13 mouse cellular contexts compared by ENCODE assay signal in genomic region chr12:104844989-104845388, GRCm38 (mm10). TPM values are rescaled to one million over a fixed set of nuclear protein-coding genes. Genes with fewer than 3 reads are reported as not detected.
DNase-seq lines count a peak whose midpoint lies in the region; ATAC-seq and TF ChIP-seq lines count a peak whose summit lies in the region.
"Had no signal": no experiment of that assay in that cellular context is flagged by ENCODE, and none has a peak within 500 bp of the region (broad histone marks: within the 10 kb centered on the region; RNA-seq: fewer than 3 reads in every experiment).

No protein-coding gene starts in this region.

- H3K9ac ChIP-seq in liver, adult 2 months (ENCODE audit: low read depth, low read length) = peak overlapping the region; percentile 74
- no peak overlapping the region for H3K9ac ChIP-seq in liver, postnatal 0 days (replicated peaks)
- H3K9ac ChIP-seq in intestine, embryonic 15.5 days = no peak overlapping the region
- peak overlapping the region; percentile 47; the same call in 1 of the 2 replicates for H3K9ac ChIP-seq in stomach, postnatal 0 days (ENCODE audit: low read length)
- H3K9ac ChIP-seq: hindbrain, embryonic 12.5 days; lung, embryonic 15.5 days had no signal

- H3K4me2 ChIP-seq in liver, postnatal 0 days (ENCODE audit: low read depth, low read length) = no peak overlapping the region
- H3K4me2 ChIP-seq in intestine, embryonic 15.5 days (replicated peaks) = 0 out of 2 replicates have a peak overlapping the region, but pooled peaks have one; percentile 63
- H3K4me2 ChIP-seq in stomach, postnatal 0 days (replicated peaks; ENCODE audit: low read depth) = peak overlapping the region; percentile 53; the same call in 1 of the 2 replicates

- H3K4me1 ChIP-seq in heart, embryonic 10.5 days = peaks cover 24% of the 10 kb centered on the region
- peaks cover 63% of the 10 kb centered on the region for H3K4me1 ChIP-seq in liver, adult 2 months (ENCODE audit: control insufficient read depth, insufficient read depth, low read length)
- peaks cover 19% of the 10 kb centered on the region for H3K4me1 ChIP-seq in liver, postnatal 0 days (ENCODE audit: insufficient read depth)
- H3K4me1 ChIP-seq in intestine, embryonic 15.5 days (replicated peaks) = peaks cover 20% of the 10 kb centered on the region
- H3K4me1 ChIP-seq in stomach, postnatal 0 days (replicated peaks; ENCODE audit: control insufficient read depth, insufficient read depth) = peaks cover 10% of the 10 kb centered on the region

- H3K9me3 ChIP-seq in heart, embryonic 10.5 days = no peaks in the 10 kb centered on the region
- no peaks in the 10 kb centered on the region for H3K9me3 ChIP-seq in liver, postnatal 0 days (ENCODE audit: low read length)
- no peaks in the 10 kb centered on the region for H3K9me3 ChIP-seq in intestine, embryonic 15.5 days
- no peaks in the 10 kb centered on the region for H3K9me3 ChIP-seq in stomach, postnatal 0 days (ENCODE audit: control insufficient read depth, low read length)
- H3K9me3 ChIP-seq: hindbrain, embryonic 12.5 days; lung, embryonic 15.5 days had no signal

- TF ChIP-seq POLR2A in liver, adult 2 months (IDR thresholded peaks at IDR 0.05; ENCODE audit: extremely low read depth, insufficient read depth, low read length) = no peak

- no peak for DNase-seq in heart, embryonic 10.5 days (ENCODE audit: low spot score)
- DNase-seq in heart, adult 11 months = no peak
- DNase-seq in liver, adult 2 months (ENCODE audit: extremely low read depth, low read depth, low spot score) = no peak
- no peak for DNase-seq in liver, postnatal 0 days
- no peak for DNase-seq in stomach, postnatal 0 days (ENCODE audit: low spot score)
- no peak for DNase-seq in adrenal gland, postnatal 14 days
- no peak for DNase-seq in gastrocnemius, postnatal 25 days
- DNase-seq: adrenal gland, adult 8-10 months; thymus, postnatal 14 days had no signal

- H3K79me2 ChIP-seq in liver, adult 2 months (ENCODE audit: control insufficient read depth, insufficient read depth, low read length) = peaks cover 56% of the 10 kb centered on the region

- TF ChIP-seq CTCF in liver, adult 2 months (IDR thresholded peaks at IDR 0.05; ENCODE audit: low read depth, low read length) = no peak
- TF ChIP-seq CTCF in liver, postnatal 0 days (IDR thresholded peaks at IDR 0.05; ENCODE audit: low read depth) = no peak
- TF ChIP-seq CTCF in stomach, postnatal 0 days (IDR thresholded peaks at IDR 0.05; ENCODE audit: low read depth) = no peak

- WGBS in heart, embryonic 10.5 days = 64% methylated on average over 4 of the region's 4 CpGs
- 74% methylated on average over 4 of the region's 4 CpGs for WGBS in liver, adult 2 months
- 73% methylated on average over 4 of the region's 4 CpGs for WGBS in liver, postnatal 0 days (ENCODE audit: insufficient replicate concordance)
- WGBS in intestine, embryonic 15.5 days = 59% methylated on average over 4 of the region's 4 CpGs
- 52% methylated on average over 4 of the region's 4 CpGs for WGBS in stomach, postnatal 0 days

- TF ChIP-seq EP300 in liver, postnatal 0 days (IDR thresholded peaks at IDR 0.05; ENCODE audit: low read depth) = no peak
- TF ChIP-seq EP300 in stomach, postnatal 0 days (optimal IDR thresholded peaks at IDR 0.05) = no peak

- no peak for ATAC-seq in liver, postnatal 0 days
- ATAC-seq in intestine, embryonic 15.5 days = 0 out of 2 replicates have a peak, but pooled peaks have one; percentile 0
- ATAC-seq in stomach, postnatal 0 days (ENCODE audit: low FRiP score, low TSS enrichment) = peak; percentile 12
- ATAC-seq: Patski had no signal

- no peak overlapping the region for H3K27ac ChIP-seq in heart, embryonic 10.5 days
- H3K27ac ChIP-seq in liver, adult 2 months (replicated peaks; ENCODE audit: insufficient read depth, low read depth, low read length) = peak overlapping the region; percentile 95
- H3K27ac ChIP-seq in liver, postnatal 0 days (ENCODE audit: low read depth) = no peak overlapping the region
- H3K27ac ChIP-seq in intestine, embryonic 15.5 days = 0 out of 2 replicates have a peak overlapping the region, but pooled peaks have one; percentile 6
- H3K27ac ChIP-seq in stomach, postnatal 0 days (replicated peaks) = peak overlapping the region; percentile 53
- H3K27ac ChIP-seq: hindbrain, embryonic 12.5 days; lung, embryonic 15.5 days had no signal

- H3K4me3 ChIP-seq in heart, embryonic 10.5 days = peak overlapping the region; percentile 54; the same call in 1 of the 2 replicates
- H3K4me3 ChIP-seq in liver, adult 2 months (ENCODE audit: insufficient read depth, low read depth, low read length) = no peak overlapping the region
- no peak overlapping the region for H3K4me3 ChIP-seq in liver, postnatal 0 days (ENCODE audit: low read depth, low read length)
- H3K4me3 ChIP-seq in intestine, embryonic 15.5 days (replicated peaks) = no peak overlapping the region
- H3K4me3 ChIP-seq in stomach, postnatal 0 days (ENCODE audit: low read depth, low read length) = no peak overlapping the region
- H3K4me3 ChIP-seq: hindbrain, embryonic 12.5 days had no signal

- no peaks in the 10 kb centered on the region for H3K36me3 ChIP-seq in heart, embryonic 10.5 days
- H3K36me3 ChIP-seq in liver, adult 2 months (ENCODE audit: control insufficient read depth, insufficient read depth, low read length) = no peaks in the 10 kb centered on the region
- no peaks in the 10 kb centered on the region for H3K36me3 ChIP-seq in liver, postnatal 0 days (replicated peaks; ENCODE audit: insufficient read depth, low read length)
- no peaks in the 10 kb centered on the region for H3K36me3 ChIP-seq in intestine, embryonic 15.5 days
- no peaks in the 10 kb centered on the region for H3K36me3 ChIP-seq in stomach, postnatal 0 days (ENCODE audit: control insufficient read depth, insufficient read depth, low read length)
- H3K36me3 ChIP-seq: hindbrain, embryonic 12.5 days; lung, embryonic 15.5 days had no signal

- peaks cover 35% of the 10 kb centered on the region for H3K27me3 ChIP-seq in heart, embryonic 10.5 days (ENCODE audit: insufficient read depth, poor library complexity, severe bottlenecking)
- no peaks in the 10 kb centered on the region for H3K27me3 ChIP-seq in liver, adult 2 months (ENCODE audit: control insufficient read depth, insufficient read depth, low read length)
- H3K27me3 ChIP-seq in liver, postnatal 0 days (ENCODE audit: insufficient read depth, low read length) = no peaks in the 10 kb centered on the region
- H3K27me3 ChIP-seq in intestine, embryonic 15.5 days (replicated peaks) = no peaks in the 10 kb centered on the region
- H3K27me3 ChIP-seq in stomach, postnatal 0 days (ENCODE audit: control insufficient read depth, insufficient read depth, low read length) = no peaks in the 10 kb centered on the region
- H3K27me3 ChIP-seq: lung, embryonic 15.5 days; Patski had no signal

RNA-seq across cellular contexts. Expression of gene Clmn, which starts 19.9 kb away (rescaled TPM):
- polyA plus RNA-seq in heart, embryonic 10.5 days (2016; fragmentation: Nextera tagmentation; extraction: Ambion mirVana) = 1.1 and 2.1 TPM in 2 replicates
- 20.4 and 22.4 TPM in 2 replicates for total RNA-seq in liver, adult 2 months (2014; rRNA removed)
- polyA plus RNA-seq in liver, adult 2 months (2012; rRNA removed) = 12.1 and 13.7 TPM in 2 replicates
- polyA plus RNA-seq in liver, postnatal 0 days (2015; fragmentation: Nextera tagmentation; extraction: Ambion mirVana) = 1.9 and 2.5 TPM in 2 replicates
- polyA plus RNA-seq in intestine, embryonic 15.5 days (2015; fragmentation: Nextera tagmentation; extraction: Ambion mirVana) = 4.1 and 4.3 TPM in 2 replicates
- polyA plus RNA-seq in stomach, postnatal 0 days (2015; fragmentation: Nextera tagmentation; extraction: Ambion mirVana) = 5.5 and 8.0 TPM in 2 replicates
- total RNA-seq in adrenal gland, postnatal 14 days (2021) = 7.5 and 14.3 TPM in 2 replicates
- total RNA-seq in gastrocnemius, postnatal 25 days (2021) = 1 to 10 TPM; 2.6 to 4.2 TPM

Comparison
In these comparisons a context has a peak if more than half of its experiments do, and no peak if none do; other contexts are left out.
1. H3K27ac ChIP-seq: peak in liver, adult 2 months (single experiment), intestine, embryonic 15.5 days (single experiment) and stomach, postnatal 0 days (single experiment); none in heart, embryonic 10.5 days (single experiment) and liver, postnatal 0 days (single experiment).
2. H3K9ac ChIP-seq: peak in liver, adult 2 months (single experiment) and stomach, postnatal 0 days (single experiment); none in liver, postnatal 0 days (single experiment) and intestine, embryonic 15.5 days (single experiment).